Mouse (Mus musculus) embryonic facial prominence, embryonic 13.5 days (tissue): ENCODE measurements around the gene H3f3a. TPM values are rescaled to one million over a fixed set of nuclear protein-coding genes. Genes with fewer than 3 reads are reported as not detected.
A peak's percentile ranks its signal among the peaks of the same experiment; 100 is the strongest.

Experiments
- ATAC-seq: fragments of 200-750 bp; cut with Nextera tagmentation; 2 replicates; pipeline ENCODE4 v1.8.0; 2017; ENCODE audit warnings: low read depth; ENCODE audit not compliant: insufficient number of reproducible peaks, insufficient read depth, low FRiP score, low TSS enrichment
- H3K27ac ChIP-seq: fragments of 300-500 bp; sonication (generic); 2 replicates; pipeline ENCODE4 v1.5.1; 2015; ENCODE audit warnings: moderate library complexity, mild to moderate bottlenecking, inconsistent platforms
- H3K27me3 ChIP-seq: fragments of 300-500 bp; sonication (generic); 2 replicates; pipeline ENCODE4 v1.6.1; 2015; ENCODE audit warnings: mild to moderate bottlenecking, inconsistent platforms
- H3K36me3 ChIP-seq: fragments of 300-500 bp; sonication (generic); 2 replicates; pipeline ENCODE4 v1.6.1; 2015; ENCODE audit warnings: mild to moderate bottlenecking, inconsistent platforms
- H3K4me1 ChIP-seq: fragments of 300-500 bp; sonication (generic); 2 replicates; pipeline ENCODE4 v1.6.1; 2015; ENCODE audit warnings: inconsistent platforms
- H3K4me2 ChIP-seq: fragments of 300-500 bp; sonication (generic); 2 replicates; pipeline ENCODE4 v1.6.1; 2015; ENCODE audit warnings: moderate library complexity, mild to moderate bottlenecking, inconsistent platforms
- H3K4me3 ChIP-seq: fragments of 300-500 bp; sonication (generic); 2 replicates; pipeline ENCODE4 v1.5.1; 2015; ENCODE audit warnings: mild to moderate bottlenecking, inconsistent platforms
- H3K9ac ChIP-seq: fragments of 300-500 bp; sonication (generic); 2 replicates; pipeline ENCODE4 v1.6.1; 2015; ENCODE audit warnings: mild to moderate bottlenecking, inconsistent platforms
- H3K9me3 ChIP-seq: fragments of 300-500 bp; sonication (generic); 2 replicates; pipeline ENCODE4 v1.6.1; 2016; ENCODE audit warnings: inconsistent platforms
- WGBS: fragments of 180-500 bp; shearing (Covaris S2); methylation state at CpG from one replicate; pipeline ENCODE4 v1.1.7; 2015; ENCODE audit warnings: mixed read lengths; 5-methylcytosine and 5-hydroxymethylcytosine counted together
- polyA plus RNA-seq: library from polyadenylated mRNA; unstranded; fragments of >200 nt; fragmentation: Nextera tagmentation; extraction: Ambion mirVana; gene quantifications from 2 replicates; pipeline ENCODE4 v1.2.1, GENCODE M21; 2015

Gene H3f3a
- 2,801 and 3,318 TPM in 2 replicates for polyA plus RNA-seq

GRCm38 (mm10) chr1:180813885-180814740, at the start of gene H3f3a:
TSS of gene H3f3a (minus strand) at chr1:180813943.
- Histone ChIP-seq H3K27ac (peak within 1 kb of the TSS; percentile 100), H3K4me1 (peaks cover 36% of the 10 kb centered on the region), H3K36me3 (peaks cover 16% of the 10 kb centered on the region), H3K4me3 (peak within 1 kb of the TSS; percentile 95), H3K27me3 (no peaks in the 10 kb centered on the region), H3K4me2 (peak within 1 kb of the TSS; percentile 70), H3K9me3 (no peaks in the 10 kb centered on the region), H3K9ac (peak within 1 kb of the TSS; percentile 100)
- 1% methylated on average over 57 of the region's 69 CpGs for WGBS
- ATAC-seq = peak; percentile 71

- Histone ChIP-seq H3K4me1 (no peaks in the 10 kb centered on the region), H3K4me2 (no peak overlapping the region), H3K9ac (no peak overlapping the region), H3K4me3 (no peak overlapping the region), H3K27me3 (no peaks in the 10 kb centered on the region), H3K36me3 (peaks cover 93% of the 10 kb centered on the region), H3K9me3 (no peaks in the 10 kb centered on the region), H3K27ac (no peak overlapping the region)
- 81% methylated on average over 6 of the region's 6 CpGs for WGBS
- ATAC-seq = no peak
Measured at GRCm38 (mm10) chr1:180860030-180860429, 46.3 kb upstream of the H3f3a start.

GRCm38 (mm10) chr1:180858763-180859162, 45.0 kb upstream of the H3f3a start:
- Histone ChIP-seq H3K9me3 (no peaks in the 10 kb centered on the region), H3K4me3 (no peak overlapping the region), H3K27ac (no peak overlapping the region), H3K27me3 (no peaks in the 10 kb centered on the region), H3K36me3 (peaks cover 86% of the 10 kb centered on the region), H3K9ac (no peak overlapping the region), H3K4me2 (no peak overlapping the region), H3K4me1 (no peaks in the 10 kb centered on the region)
- ATAC-seq = no peak

- H3K27me3 ChIP-seq = no peaks in the 10 kb centered on the region
- peak within 1 kb of the TSS; percentile 78 for H3K4me3 ChIP-seq
- H3K4me1 ChIP-seq = peaks cover 34% of the 10 kb centered on the region
- ATAC-seq = peak; percentile 98
- H3K9ac ChIP-seq = peak within 1 kb of the TSS; percentile 91
- under 1% methylated on average over 77 of the region's 77 CpGs for WGBS
- peaks cover 10% of the 10 kb centered on the region for H3K36me3 ChIP-seq
- peak within 1 kb of the TSS; percentile 99 for H3K27ac ChIP-seq
- no peaks in the 10 kb centered on the region for H3K9me3 ChIP-seq
- H3K4me2 ChIP-seq = peak within 1 kb of the TSS; percentile 79
Measured at GRCm38 (mm10) chr1:180850316-180851270, 36.9 kb upstream of the H3f3a start, which contains the start of gene Sde2. TSS of gene Sde2 (plus strand) at chr1:180851127.

GRCm38 (mm10) chr1:180849701-180850301, 36.1 kb upstream of the H3f3a start:
- H3K27ac ChIP-seq = peak overlapping the region; percentile 99
- H3K4me3 ChIP-seq = peak overlapping the region; percentile 78
- no peaks in the 10 kb centered on the region for H3K27me3 ChIP-seq
- 27% methylated on average over 11 of the region's 11 CpGs for WGBS
- H3K4me1 ChIP-seq = peaks cover 34% of the 10 kb centered on the region
- ATAC-seq = no peak
- H3K9me3 ChIP-seq = no peaks in the 10 kb centered on the region
- H3K36me3 ChIP-seq = peaks cover 2% of the 10 kb centered on the region; the same call in 1 of the 2 replicates
- peak overlapping the region; percentile 78 for H3K9ac ChIP-seq
- H3K4me2 ChIP-seq = peak overlapping the region; percentile 66

GRCm38 (mm10) chr1:180848511-180849241, 34.9 kb upstream of the H3f3a start:
- H3K4me3 ChIP-seq = peak overlapping the region; percentile 36
- 19% methylated on average over 11 of the region's 11 CpGs for WGBS
- no peaks in the 10 kb centered on the region for H3K9me3 ChIP-seq
- H3K4me2 ChIP-seq = peak overlapping the region; percentile 63
- ATAC-seq = no peak
- H3K4me1 ChIP-seq = peaks cover 34% of the 10 kb centered on the region
- H3K9ac ChIP-seq = peak overlapping the region; percentile 67
- peak overlapping the region; percentile 99 for H3K27ac ChIP-seq
- H3K27me3 ChIP-seq = no peaks in the 10 kb centered on the region
- 0 out of 2 replicates have a peak, but pooled peaks cover 2% of the 10 kb centered on the region for H3K36me3 ChIP-seq

GRCm38 (mm10) chr1:180848114-180848510, 34.4 kb upstream of the H3f3a start:
- Histone ChIP-seq H3K27ac (peak overlapping the region; percentile 99), H3K4me3 (peak overlapping the region; percentile 36), H3K4me2 (peak overlapping the region; percentile 63), H3K4me1 (peaks cover 34% of the 10 kb centered on the region), H3K9me3 (no peaks in the 10 kb centered on the region), H3K36me3 (no peaks in the 10 kb centered on the region), H3K9ac (peak overlapping the region; percentile 67), H3K27me3 (no peaks in the 10 kb centered on the region)
- ATAC-seq = peak; percentile 72; the same call in 1 of the 2 replicates
- WGBS = 2% methylated on average over 9 of the region's 9 CpGs

GRCm38 (mm10) chr1:180841561-180842300, 28.0 kb upstream of the H3f3a start:
- WGBS = 82% methylated on average over 8 of the region's 8 CpGs
- H3K27me3 ChIP-seq = no peaks in the 10 kb centered on the region
- H3K27ac ChIP-seq = no peak overlapping the region
- peaks cover 4% of the 10 kb centered on the region; the same call in 1 of the 2 replicates for H3K4me1 ChIP-seq
- no peaks in the 10 kb centered on the region for H3K36me3 ChIP-seq
- ATAC-seq = no peak
- H3K9me3 ChIP-seq = no peaks in the 10 kb centered on the region
- no peak overlapping the region for H3K9ac ChIP-seq
- no peak overlapping the region for H3K4me3 ChIP-seq
- H3K4me2 ChIP-seq = no peak overlapping the region

GRCm38 (mm10) chr1:180839201-180839910, 25.6 kb upstream of the H3f3a start:
- Histone ChIP-seq H3K4me1 (peaks cover 4% of the 10 kb centered on the region; the same call in 1 of the 2 replicates), H3K36me3 (no peaks in the 10 kb centered on the region), H3K9ac (no peak overlapping the region), H3K4me2 (no peak overlapping the region), H3K27ac (no peak overlapping the region), H3K4me3 (no peak overlapping the region), H3K27me3 (no peaks in the 10 kb centered on the region), H3K9me3 (no peaks in the 10 kb centered on the region)
- ATAC-seq = no peak
- 74% methylated on average over 8 of the region's 8 CpGs for WGBS

- H3K4me1 ChIP-seq = peaks cover 4% of the 10 kb centered on the region; the same call in 1 of the 2 replicates
- no peaks in the 10 kb centered on the region for H3K9me3 ChIP-seq
- no peaks in the 10 kb centered on the region for H3K36me3 ChIP-seq
- H3K27ac ChIP-seq = peak overlapping the region; percentile 62
- H3K4me3 ChIP-seq = no peak overlapping the region
- 23% methylated on average over 6 of the region's 6 CpGs for WGBS
- no peaks in the 10 kb centered on the region for H3K27me3 ChIP-seq
- no peak overlapping the region for H3K9ac ChIP-seq
- no peak for ATAC-seq
- no peak overlapping the region for H3K4me2 ChIP-seq
Measured at GRCm38 (mm10) chr1:180838014-180838413, 24.3 kb upstream of the H3f3a start.
